Mouse (Mus musculus) liver, postnatal 0 days (tissue): ENCODE results near the gene Ccr1.

Experiments used
- CTCF ChIP-seq: sonication (generic); IDR thresholded peaks from 2 replicates; pipeline ENCODE4 v1.5.1; 2016; ENCODE audit warnings: antibody characterized with exemption, low read depth
- EP300 ChIP-seq: IDR thresholded peaks from 2 replicates; pipeline ENCODE4 v1.6.1; 2016; ENCODE audit warnings: antibody characterized with exemption, low read depth, mild to moderate bottlenecking

GRCm38 (mm10) chr9:123978308-123978707 lies 9.8 kb upstream of the Ccr1 start, which contains the start of gene Ccr1l1:
- no peak for TF ChIP-seq CTCF
- no peak for TF ChIP-seq EP300
